Mouse (Mus musculus) MN1 (cell line): ENCODE results near the gene Ccdc159.
A peak's percentile ranks its signal among the peaks of the same experiment; 100 is the strongest.

Experiments used
- DNase-seq: peaks from one replicate; pipeline ENCODE4 v3.0.0-alpha.2; 2016; ENCODE audit warnings: low spot score

Ccdc159 gene

DNA sequence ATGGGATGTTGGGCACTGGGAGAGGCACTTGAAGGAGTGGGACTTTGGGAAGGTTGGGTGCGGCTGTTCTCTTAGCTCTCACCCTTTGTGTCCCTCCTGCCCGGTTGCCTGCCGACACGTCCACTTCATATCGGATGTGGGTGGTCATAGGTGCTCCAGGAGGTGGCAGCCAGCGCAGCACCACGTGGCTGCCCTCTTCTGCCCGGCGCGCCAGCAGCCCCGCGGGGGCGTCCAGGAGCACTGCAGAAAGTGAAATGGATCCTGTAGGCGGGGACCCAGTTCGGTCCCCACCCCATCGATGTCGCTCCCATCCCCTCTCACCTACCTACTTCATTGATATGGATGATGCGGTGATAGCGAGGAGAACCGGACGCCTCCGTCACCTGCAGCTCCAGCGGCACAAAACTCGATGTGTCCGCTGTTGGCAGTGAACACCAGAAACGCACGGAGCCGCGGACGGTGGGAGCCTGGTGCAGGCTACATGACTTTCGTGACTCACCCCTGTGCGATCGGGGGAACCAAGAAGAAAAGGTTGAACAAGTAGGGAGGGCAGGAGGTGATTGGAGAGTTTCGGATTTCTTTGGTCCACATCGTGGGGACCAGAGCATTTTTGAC is 34.2 kb downstream of the Ccdc159 start:
- DNase-seq: no peak

- DNase-seq: no peak
These were observed 34.7 kb downstream of the Ccdc159 start for GRCm38 (mm10) chr9:21962010-21962409.

DNA sequence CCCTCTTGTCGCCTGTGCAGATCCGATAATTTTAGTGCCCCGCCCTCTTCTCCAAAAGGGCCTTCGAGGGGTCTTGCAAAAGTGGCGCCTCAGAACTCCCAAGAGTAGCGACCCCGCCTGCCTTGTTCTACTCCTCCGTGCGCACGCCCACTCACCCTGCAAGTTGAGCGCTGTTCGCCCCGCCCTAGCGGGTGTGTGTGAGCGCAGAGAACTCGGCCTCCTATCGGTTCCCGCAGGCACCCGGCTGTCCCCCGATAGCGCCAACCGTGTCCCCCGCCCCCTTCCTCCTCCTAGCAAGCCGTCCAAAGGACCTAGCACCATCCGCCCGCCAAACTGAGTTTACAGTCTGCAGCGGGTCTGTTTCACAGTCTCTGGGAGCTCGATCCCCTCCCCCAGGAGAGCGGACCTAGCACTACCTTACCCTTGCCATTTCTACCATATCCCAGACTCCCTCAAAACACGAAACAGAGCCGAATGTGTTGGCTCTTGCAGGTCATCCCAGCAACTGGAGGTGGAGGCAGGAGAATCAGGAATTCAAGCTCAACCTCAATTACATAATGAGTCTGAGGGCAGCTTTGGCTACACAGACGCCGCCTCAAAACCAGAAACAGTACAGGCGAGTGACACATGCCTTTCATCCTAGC is 35.3 kb downstream of the Ccdc159 start:
- DNase-seq: peak; percentile 48

DNA sequence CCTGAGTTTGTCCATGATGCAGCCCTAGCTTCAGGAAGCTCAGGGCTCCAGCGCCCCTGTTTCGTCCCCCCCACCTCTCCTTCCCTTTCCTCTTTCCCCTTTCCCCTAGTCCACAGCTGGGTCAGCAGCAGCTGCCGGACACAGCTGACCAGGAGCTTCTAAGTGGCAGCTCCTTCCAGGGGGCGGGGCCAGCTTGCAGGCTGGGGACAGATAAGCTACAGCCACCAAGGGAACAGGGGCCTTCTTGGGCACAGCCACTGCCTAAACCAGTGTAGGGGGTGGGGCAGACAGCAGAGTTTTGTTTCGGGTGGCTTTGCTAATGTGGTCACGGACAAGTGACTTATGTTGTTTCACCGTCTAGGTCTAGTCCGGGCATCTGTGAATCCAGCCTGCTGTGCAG is 36.1 kb downstream of the Ccdc159 start, which contains the start of gene Epor:
TSS of gene Epor (minus strand) at position 90 of the 400 bp plus-strand sequence.
- DNase-seq: peak; percentile 18

- DNase-seq: no peak
These were observed 41.6 kb downstream of the Ccdc159 start for GRCm38 (mm10) chr9:21968883-21969282.

GRCm38 (mm10) chr9:21969304-21969703 is 42.0 kb downstream of the Ccdc159 start:
- no peak for DNase-seq

DNA sequence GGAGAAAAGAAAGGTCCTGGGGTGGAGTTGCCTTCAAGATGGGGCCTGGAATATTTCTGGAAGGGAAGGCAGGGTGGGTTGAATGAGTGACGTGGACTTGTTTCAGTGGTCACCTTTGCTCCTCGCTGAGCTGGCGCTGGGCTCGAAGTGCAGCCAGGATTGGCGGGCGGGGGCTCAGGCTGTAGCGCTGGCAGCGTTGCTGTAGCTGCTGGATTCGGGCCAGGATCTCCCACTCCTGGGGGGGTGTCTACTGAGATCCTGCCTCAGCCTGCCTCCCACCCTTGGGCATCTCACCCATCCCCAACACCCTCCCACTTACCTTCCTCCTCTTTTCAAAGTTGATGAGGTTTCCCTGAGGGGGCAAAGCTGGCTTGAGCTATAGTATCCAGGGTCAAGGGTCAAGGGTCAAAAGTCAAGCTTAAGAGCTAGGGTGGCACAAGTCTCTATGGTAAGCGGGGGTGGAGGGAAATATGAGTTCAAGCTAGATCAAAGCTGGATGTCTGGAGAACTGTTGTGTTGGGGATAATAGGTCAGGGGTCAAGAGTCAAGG is 49.4 kb downstream of the Ccdc159 start:
- no peak for DNase-seq

DNA sequence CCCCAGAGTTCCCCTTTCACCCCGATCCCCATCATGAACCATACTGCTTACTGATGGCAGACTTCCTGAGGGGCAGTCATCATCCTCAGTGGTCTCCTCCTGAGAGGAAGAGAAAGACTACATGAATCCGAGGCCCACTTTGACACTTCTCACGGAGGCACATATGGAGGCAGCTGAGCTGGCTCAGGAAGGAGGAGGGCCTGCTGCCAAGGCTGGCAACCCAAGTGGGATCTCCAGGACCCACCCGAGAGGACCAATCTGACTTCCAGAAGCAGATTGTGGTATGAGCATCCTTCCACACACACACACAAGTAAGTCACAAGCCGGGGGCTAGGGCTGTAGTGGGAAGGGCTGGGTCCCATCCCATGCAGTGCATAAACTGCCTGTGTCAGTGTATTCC is 50.1 kb downstream of the Ccdc159 start:
- DNase-seq: no peak

GRCm38 (mm10) chr9:21977972-21978371 is 50.7 kb downstream of the Ccdc159 start:
- no peak for DNase-seq

DNA sequence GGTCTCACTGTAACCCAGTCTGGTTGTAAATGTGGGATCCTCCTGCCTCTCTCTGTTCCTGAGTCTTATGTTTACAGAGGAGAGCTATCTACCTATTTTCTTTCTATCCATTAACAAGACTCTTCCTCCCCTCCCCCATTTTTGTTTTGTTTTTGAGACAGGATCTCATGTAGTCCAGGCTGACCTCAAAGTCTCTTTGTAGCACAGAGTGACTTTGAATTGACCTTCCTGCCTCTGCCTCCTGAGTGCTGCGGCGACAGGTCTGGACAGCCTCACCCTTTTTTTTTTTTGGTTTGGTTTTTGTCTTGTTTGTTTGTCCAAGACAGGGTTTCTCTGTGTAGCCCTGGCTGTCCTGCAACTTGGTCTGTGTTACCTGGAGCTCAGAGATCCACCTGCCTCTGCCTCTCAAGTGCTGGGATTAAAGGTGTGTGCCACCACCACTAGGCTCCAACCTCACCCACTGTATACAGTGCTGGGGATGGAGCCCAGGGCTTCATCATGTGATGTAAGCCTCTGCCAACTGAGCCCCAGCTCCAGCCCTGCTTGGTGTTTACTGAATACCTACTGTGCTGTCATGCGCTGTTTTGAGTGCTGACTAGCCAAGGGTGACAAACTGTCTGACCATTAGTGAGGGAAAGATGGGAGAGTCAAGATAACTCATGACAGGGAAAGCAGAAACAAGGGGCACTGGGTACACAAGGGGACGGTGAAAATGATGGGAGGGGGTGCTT is 51.3 kb downstream of the Ccdc159 start:
- DNase-seq: no peak

DNA sequence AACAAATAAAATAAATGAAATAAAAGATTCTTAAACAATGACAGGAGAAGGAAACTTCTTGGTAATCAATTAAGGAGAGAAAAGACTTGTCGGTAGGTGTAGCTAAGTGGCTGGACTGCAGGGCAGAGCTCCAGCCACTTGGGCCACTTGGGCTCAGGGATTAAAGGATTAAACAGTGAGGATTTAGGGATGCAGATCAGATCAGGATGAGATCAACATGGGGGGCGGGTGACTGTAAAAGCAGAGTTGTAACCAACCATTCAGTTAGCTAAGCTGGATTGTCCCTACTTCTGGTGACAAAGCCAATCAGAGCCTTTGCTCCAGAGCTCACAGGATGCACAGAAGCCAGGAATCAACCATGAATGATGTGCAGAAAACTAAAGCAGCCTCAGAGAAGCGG is 56.6 kb downstream of the Ccdc159 start:
- DNase-seq: no peak
